Mouse (Mus musculus): ENCODE results near the gene Gm13101. TPM values are rescaled to one million over a fixed set of nuclear protein-coding genes. Genes with fewer than 3 reads are reported as not detected.
"Not testable (repeated sequence)": the region's sequence is repeated elsewhere in the genome, so short reads cannot be mapped to it uniquely, and the experiment has no call there.

Gm13101 gene
- not detected in 2 replicates for polyA plus RNA-seq (2015; fragmentation: Nextera tagmentation; extraction: Ambion mirVana)

DNA sequence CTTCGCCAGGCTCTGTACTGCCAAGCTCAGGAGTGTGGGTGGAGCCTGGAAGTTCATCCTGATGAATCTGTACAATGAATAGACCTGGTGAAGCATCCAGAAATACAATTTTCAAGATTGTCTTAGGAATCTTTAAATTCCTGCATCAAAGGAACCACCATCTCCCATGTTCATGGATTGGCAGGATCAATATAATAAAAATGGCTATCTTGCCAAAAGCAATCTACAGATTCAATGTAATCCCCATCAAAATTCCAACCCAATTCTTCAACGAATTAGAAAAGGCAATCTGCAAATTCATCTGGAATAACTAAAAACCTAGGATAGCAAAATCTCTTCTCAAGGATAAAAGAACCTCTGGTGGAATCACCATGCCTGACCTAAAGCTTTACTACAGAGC is at the start of gene Gm13101:
Gene Gm13101 (minus strand): TSS at position 101 of the 400 bp plus-strand sequence.
- not testable (repeated sequence) for H3K27ac ChIP-seq (ENCODE audit: low read length); H3K27me3 ChIP-seq (replicated peaks; ENCODE audit: insufficient read depth, low read length); H3K36me3 ChIP-seq (ENCODE audit: insufficient read depth, low read length); DNase-seq (ENCODE audit: low spot score); H3K4me1 ChIP-seq (ENCODE audit: insufficient read depth, low read depth, low read length); H3K4me2 ChIP-seq (replicated peaks; ENCODE audit: low read depth, low read length); ATAC-seq; H3K9ac ChIP-seq (replicated peaks; ENCODE audit: low read depth); H3K4me3 ChIP-seq (ENCODE audit: low read depth, low read length); H3K9me3 ChIP-seq (ENCODE audit: low read length)
- 48% methylated on average over 1 of the region's 2 CpGs for WGBS

DNA sequence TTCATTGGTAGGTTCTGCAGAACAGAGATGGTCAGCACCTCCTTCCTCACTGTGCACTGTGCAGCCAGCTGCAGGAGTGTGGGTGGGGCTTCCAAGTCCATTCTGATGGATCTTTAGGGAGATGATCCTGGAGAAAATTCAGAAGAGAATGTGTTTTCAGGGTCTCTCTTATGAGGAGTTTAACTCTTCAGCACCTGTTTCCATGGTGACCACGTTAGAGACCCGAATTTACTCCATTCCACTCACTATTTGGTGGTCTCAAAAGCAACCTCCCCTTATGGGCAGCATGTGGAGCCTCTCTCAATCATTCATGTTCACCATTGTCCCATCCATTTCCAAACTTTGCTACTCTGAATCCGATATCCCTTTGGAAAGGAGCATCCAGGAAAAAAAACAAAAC is 27.5 kb upstream of the Gm13101 start, which contains the start of gene Pramef17:
Gene Pramef17 (minus strand): TSS at position 101 of the 400 bp plus-strand sequence.
- H3K9me3 ChIP-seq (ENCODE audit: low read length); H3K4me2 ChIP-seq (replicated peaks; ENCODE audit: low read depth, low read length); H3K36me3 ChIP-seq (ENCODE audit: insufficient read depth, low read length); DNase-seq (ENCODE audit: low spot score); ATAC-seq; H3K9ac ChIP-seq (replicated peaks; ENCODE audit: low read depth); H3K4me3 ChIP-seq (ENCODE audit: low read depth, low read length); H3K4me1 ChIP-seq (ENCODE audit: insufficient read depth, low read depth, low read length); H3K27ac ChIP-seq (ENCODE audit: low read length); H3K27me3 ChIP-seq (replicated peaks; ENCODE audit: insufficient read depth, low read length): not testable (repeated sequence)
- 41% methylated on average over 3 of the region's 3 CpGs for WGBS

DNA sequence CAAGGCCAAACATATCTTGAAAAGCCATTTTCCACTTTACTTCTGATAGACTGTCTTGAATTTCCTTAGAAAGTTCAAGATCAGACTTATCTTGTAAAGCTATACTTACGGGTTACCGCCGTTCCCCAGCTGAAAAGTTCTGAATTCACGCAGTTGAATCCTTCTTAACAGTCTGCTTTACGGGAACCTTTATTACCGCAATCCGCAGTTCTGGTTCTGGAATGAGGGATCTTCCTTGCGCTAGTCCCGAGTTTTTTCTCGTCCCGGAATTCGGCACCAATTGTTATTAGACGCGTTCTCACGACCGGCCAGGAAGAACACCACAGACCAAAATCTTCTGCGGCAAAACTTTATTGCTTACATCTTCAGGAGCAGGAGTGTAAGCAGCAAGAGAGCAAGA is 21.4 kb upstream of the Gm13101 start:
- WGBS = 89% methylated on average over 10 of the region's 17 CpGs
- H3K27me3 ChIP-seq (replicated peaks; ENCODE audit: insufficient read depth, low read length); ATAC-seq; H3K27ac ChIP-seq (ENCODE audit: low read length); H3K4me1 ChIP-seq (ENCODE audit: insufficient read depth, low read depth, low read length); H3K4me3 ChIP-seq (ENCODE audit: low read depth, low read length); H3K9me3 ChIP-seq (ENCODE audit: low read length); DNase-seq (ENCODE audit: low spot score); H3K36me3 ChIP-seq (ENCODE audit: insufficient read depth, low read length); H3K4me2 ChIP-seq (replicated peaks; ENCODE audit: low read depth, low read length); H3K9ac ChIP-seq (replicated peaks; ENCODE audit: low read depth): not testable (repeated sequence)

DNA sequence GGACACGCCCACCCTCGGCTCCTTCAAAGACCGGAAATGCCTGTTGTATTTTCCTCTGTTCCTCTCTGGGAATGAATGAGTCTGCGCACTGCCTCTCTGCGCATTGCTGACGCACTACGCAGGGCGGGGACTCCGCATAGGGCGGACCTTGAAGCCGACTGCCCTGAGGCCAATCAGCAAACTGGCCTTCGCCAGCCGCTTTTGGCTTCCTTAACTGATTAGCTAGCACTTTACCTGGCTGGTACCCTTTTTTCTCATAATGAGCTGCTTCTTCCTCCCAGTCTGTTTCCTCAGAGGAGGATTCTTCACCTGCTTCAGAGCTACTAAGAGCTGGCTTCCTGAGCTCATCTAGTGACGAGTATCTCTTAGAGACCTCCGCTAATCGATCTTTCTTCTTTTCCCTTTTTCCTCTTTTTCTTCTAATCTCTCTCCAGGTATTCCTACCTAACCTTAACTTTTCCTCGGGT is 20.8 kb upstream of the Gm13101 start:
- not testable (repeated sequence) for H3K9ac ChIP-seq (replicated peaks; ENCODE audit: low read depth); DNase-seq (ENCODE audit: low spot score); H3K9me3 ChIP-seq (ENCODE audit: low read length); H3K27ac ChIP-seq (ENCODE audit: low read length); H3K4me1 ChIP-seq (ENCODE audit: insufficient read depth, low read depth, low read length); H3K4me3 ChIP-seq (ENCODE audit: low read depth, low read length); ATAC-seq; H3K36me3 ChIP-seq (ENCODE audit: insufficient read depth, low read length); H3K4me2 ChIP-seq (replicated peaks; ENCODE audit: low read depth, low read length); H3K27me3 ChIP-seq (replicated peaks; ENCODE audit: insufficient read depth, low read length)
- 85% methylated on average over 7 of the region's 17 CpGs for WGBS

DNA sequence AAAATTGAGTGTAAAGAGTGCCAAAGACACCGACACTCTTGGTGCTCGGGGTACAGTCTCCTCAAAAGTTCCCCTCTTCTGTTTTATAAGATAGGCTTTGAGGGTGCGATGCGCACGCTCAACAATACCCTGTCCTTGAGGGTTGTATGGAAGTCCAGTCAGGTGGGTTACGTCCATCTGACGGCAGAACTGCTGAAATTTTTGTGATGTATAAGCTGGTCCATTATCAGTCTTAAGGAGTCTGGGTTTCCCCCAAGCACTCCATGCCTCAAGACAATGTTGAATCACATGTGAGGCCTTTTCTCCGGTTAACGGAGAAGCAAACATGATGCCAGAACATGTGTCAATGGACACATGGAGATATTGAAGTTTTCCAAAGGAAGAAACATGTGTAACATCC is 19.0 kb upstream of the Gm13101 start:
- H3K4me3 ChIP-seq (ENCODE audit: low read depth, low read length); H3K27me3 ChIP-seq (replicated peaks; ENCODE audit: insufficient read depth, low read length); ATAC-seq; H3K36me3 ChIP-seq (ENCODE audit: insufficient read depth, low read length); H3K9ac ChIP-seq (replicated peaks; ENCODE audit: low read depth); H3K27ac ChIP-seq (ENCODE audit: low read length); DNase-seq (ENCODE audit: low spot score); H3K4me1 ChIP-seq (ENCODE audit: insufficient read depth, low read depth, low read length); H3K4me2 ChIP-seq (replicated peaks; ENCODE audit: low read depth, low read length); H3K9me3 ChIP-seq (ENCODE audit: low read length): not testable (repeated sequence)
- WGBS = 88% methylated on average over 2 of the region's 9 CpGs

DNA sequence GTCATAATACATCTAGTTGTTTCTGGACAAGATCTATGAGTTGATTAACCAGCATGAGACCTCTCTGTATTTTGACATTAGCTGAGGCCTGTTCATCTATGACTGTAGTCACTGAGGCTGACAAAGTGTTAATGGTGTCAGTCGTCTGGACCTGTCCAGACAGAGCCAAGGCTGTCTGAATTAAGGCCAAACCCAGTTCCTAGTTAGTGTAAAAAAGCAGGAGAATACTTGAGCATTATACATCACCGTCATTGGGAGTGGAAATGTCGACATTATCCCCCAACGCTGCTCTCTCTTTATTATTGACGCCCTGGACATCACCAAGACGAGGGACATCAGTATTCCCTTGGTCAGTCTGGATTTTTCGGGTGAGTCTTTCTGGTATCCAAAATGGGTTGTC is 18.4 kb upstream of the Gm13101 start:
- not testable (repeated sequence) for H3K27ac ChIP-seq (ENCODE audit: low read length); H3K4me2 ChIP-seq (replicated peaks; ENCODE audit: low read depth, low read length); H3K36me3 ChIP-seq (ENCODE audit: insufficient read depth, low read length); H3K27me3 ChIP-seq (replicated peaks; ENCODE audit: insufficient read depth, low read length); ATAC-seq; H3K9ac ChIP-seq (replicated peaks; ENCODE audit: low read depth); DNase-seq (ENCODE audit: low spot score); H3K4me1 ChIP-seq (ENCODE audit: insufficient read depth, low read depth, low read length); H3K4me3 ChIP-seq (ENCODE audit: low read depth, low read length); H3K9me3 ChIP-seq (ENCODE audit: low read length)
- WGBS = no CpG with 5 or more reads among the region's 7 CpGs

DNA sequence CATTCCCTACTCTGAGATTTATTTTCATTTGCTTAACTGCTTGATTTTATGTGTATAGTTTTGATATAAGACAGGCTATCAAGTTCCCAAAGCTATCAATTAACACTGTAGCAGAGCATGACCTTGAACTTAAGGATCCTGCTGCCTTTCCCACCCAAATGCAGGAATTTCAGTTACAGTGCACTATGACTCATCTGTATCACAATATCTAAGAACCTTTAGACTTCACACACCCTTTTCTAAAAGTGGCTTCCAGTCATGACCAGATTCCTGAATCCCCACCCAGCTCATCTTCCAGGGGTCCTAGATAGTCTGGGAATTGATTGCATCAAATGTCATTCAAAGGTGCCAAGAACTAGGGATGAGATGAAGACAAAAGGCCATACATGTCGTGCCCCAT is 16.7 kb upstream of the Gm13101 start:
- not testable (repeated sequence) for H3K27me3 ChIP-seq (replicated peaks; ENCODE audit: insufficient read depth, low read length); H3K4me2 ChIP-seq (replicated peaks; ENCODE audit: low read depth, low read length); H3K4me1 ChIP-seq (ENCODE audit: insufficient read depth, low read depth, low read length); H3K4me3 ChIP-seq (ENCODE audit: low read depth, low read length); H3K27ac ChIP-seq (ENCODE audit: low read length); H3K36me3 ChIP-seq (ENCODE audit: insufficient read depth, low read length); H3K9ac ChIP-seq (replicated peaks; ENCODE audit: low read depth); DNase-seq (ENCODE audit: low spot score); H3K9me3 ChIP-seq (ENCODE audit: low read length); ATAC-seq
- WGBS = no CpG with 5 or more reads among the region's 1 CpGs

DNA sequence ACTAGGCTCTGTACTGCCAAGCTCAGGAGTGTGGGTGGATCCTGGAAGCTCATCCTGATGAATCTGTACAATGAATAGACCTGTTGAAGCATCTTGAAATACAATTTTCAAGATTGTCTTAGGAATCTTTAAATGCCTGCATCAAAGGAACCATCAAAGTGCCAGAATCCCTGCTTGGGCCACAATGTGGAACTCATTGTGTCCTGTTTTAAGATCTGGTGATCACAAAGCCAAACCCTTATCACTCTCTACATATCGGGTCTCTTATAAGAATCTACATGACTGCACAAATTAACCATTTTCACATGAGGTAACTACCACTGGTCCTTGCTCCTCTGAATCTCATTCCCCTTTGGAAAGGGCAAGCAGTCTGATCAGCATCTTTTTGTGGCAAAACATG is 15.8 kb downstream of the Gm13101 start, which contains the start of gene Pramef25:
Gene Pramef25 (minus strand): TSS at position 101 of the 400 bp plus-strand sequence.
- DNase-seq (ENCODE audit: low spot score) = not testable (repeated sequence)

More for the DNA sequence above, 15.8 kb downstream of the Gm13101 start, which contains the start of gene Pramef25:
- 89% methylated on average over 1 of the region's 1 CpGs for WGBS
- not testable (repeated sequence) for ATAC-seq; H3K4me3 ChIP-seq (ENCODE audit: low read depth, low read length); H3K4me2 ChIP-seq (replicated peaks; ENCODE audit: low read depth, low read length); H3K27me3 ChIP-seq (replicated peaks; ENCODE audit: insufficient read depth, low read length); H3K27ac ChIP-seq (ENCODE audit: low read length); H3K9ac ChIP-seq (replicated peaks; ENCODE audit: low read depth); H3K4me1 ChIP-seq (ENCODE audit: insufficient read depth, low read depth, low read length); H3K9me3 ChIP-seq (ENCODE audit: low read length); H3K36me3 ChIP-seq (ENCODE audit: insufficient read depth, low read length)

Data from lung, postnatal 0 days (tissue).